Mouse (Mus musculus) CH12.LX (cell line): Measurements from ENCODE around the gene Idh1. TPM values are rescaled to one million over a fixed set of nuclear protein-coding genes. Genes with fewer than 3 reads are reported as not detected.

Experiments
- DNase-seq: peaks from one replicate; pipeline ENCODE4 v3.0.0-alpha.2; 2013; ENCODE audit errors: extremely low read depth
- H3K27ac ChIP-seq: 2 replicates; pipeline ENCODE4 v1.5.1; 2012; ENCODE audit warnings: low read depth, mild to moderate bottlenecking, control low read depth, moderate library complexity; ENCODE audit not compliant: insufficient read depth
- H3K27me3 ChIP-seq: replicated peaks from 2 replicates; pipeline ENCODE3; 2012; ENCODE audit warnings: inconsistent platforms
- H3K36me3 ChIP-seq, 2 experiments: replicated peaks in 1 of 2; 2 replicates each; pipeline versions ENCODE3 to v1.6.1; 2012; ENCODE audit warnings: inconsistent platforms in 1 of 2, low read length in 1 of 2, mild to moderate bottlenecking in 1 of 2, mixed read lengths in 1 of 2, moderate library complexity in 1 of 2; ENCODE audit not compliant: control insufficient read depth in 1 of 2, insufficient read depth in 1 of 2
- H3K4me1 ChIP-seq, 2 experiments: 2 replicates each; pipeline ENCODE4 v1.6.1; 2012; ENCODE audit warnings: inconsistent platforms in 1 of 2, moderate library complexity in 1 of 2; ENCODE audit not compliant: insufficient read depth in 2 of 2, control insufficient read depth in 1 of 2
- H3K4me2 ChIP-seq: 2 replicates; pipeline ENCODE4 v1.6.1; 2012; ENCODE audit warnings: low read depth, mild to moderate bottlenecking, control low read depth; ENCODE audit not compliant: poor library complexity, insufficient read depth, severe bottlenecking
- H3K4me3 ChIP-seq, 3 experiments: fragments of 150-350 bp in 1 of 3; sonication (generic) in 1 of 3; replicated peaks in 1 of 3; 2 replicates each; pipeline versions ENCODE3 to v1.5.1; 2011 to 2012; ENCODE audit warnings: low read depth in 2 of 3, low read length in 2 of 3, mild to moderate bottlenecking in 2 of 3, moderate library complexity in 2 of 3, control low read depth in 1 of 3, improper control_type of control experiment in 1 of 3, inconsistent platforms in 1 of 3, mixed read lengths in 1 of 3; ENCODE audit not compliant: poor library complexity in 1 of 3
- H3K79me2 ChIP-seq: replicated peaks from 2 replicates; pipeline ENCODE4 v1.6.1; 2012; ENCODE audit warnings: mild to moderate bottlenecking, moderate library complexity; ENCODE audit not compliant: control insufficient read depth, poor library complexity, insufficient read depth, severe bottlenecking; ENCODE audit errors: extremely low read depth
- H3K9ac ChIP-seq: 2 replicates; pipeline ENCODE4 v1.6.1; 2012; ENCODE audit warnings: low read depth, mild to moderate bottlenecking, control low read depth, moderate library complexity; ENCODE audit not compliant: insufficient read depth
- H3K9me3 ChIP-seq: replicated peaks from 2 replicates; pipeline ENCODE3; 2012; ENCODE audit warnings: low read length, inconsistent platforms, mixed read lengths
- CHD1 ChIP-seq: IDR thresholded peaks from 2 replicates; pipeline ENCODE4 v1.6.1; 2012; ENCODE audit warnings: low read depth, low read length, improper control_type of control experiment, inconsistent platforms
- CHD2 ChIP-seq: IDR thresholded peaks from 2 replicates; pipeline ENCODE4 v1.6.1; 2011; ENCODE audit warnings: low read length, improper control_type of control experiment
- CTCF ChIP-seq, 2 experiments: IDR thresholded peaks in 1 of 2; conservative IDR thresholded peaks in 1 of 2; 2 replicates each; pipeline ENCODE4 v1.5.1; 2011 to 2012; ENCODE audit warnings: low read depth in 2 of 2, low read length in 2 of 2, improper control_type of control experiment in 1 of 2, inconsistent platforms in 1 of 2, mild to moderate bottlenecking in 1 of 2, moderate library complexity in 1 of 2
- E2F4 ChIP-seq: IDR thresholded peaks from 2 replicates; pipeline ENCODE4 v1.6.1; 2011; ENCODE audit warnings: low read depth, low read length, improper control_type of control experiment; ENCODE audit not compliant: insufficient replicate concordance
- ELF1 ChIP-seq: IDR thresholded peaks from 2 replicates; pipeline ENCODE4 v1.6.1; 2014; ENCODE audit warnings: low read depth, mild to moderate bottlenecking, inconsistent platforms, low read length, improper control_type of control experiment
- HCFC1 ChIP-seq: IDR thresholded peaks from 2 replicates; pipeline ENCODE4 v1.6.1; 2012; ENCODE audit warnings: low read depth, mild to moderate bottlenecking, inconsistent platforms, low read length, improper control_type of control experiment
- IRF4 ChIP-seq: IDR thresholded peaks from 2 replicates; pipeline ENCODE4 v1.6.1; 2014; ENCODE audit warnings: low read depth, mild to moderate bottlenecking, inconsistent platforms, low read length, improper control_type of control experiment
- JUND ChIP-seq: conservative IDR thresholded peaks from 2 replicates; pipeline ENCODE4 v1.6.1; 2011; ENCODE audit warnings: low read depth, low read length, improper control_type of control experiment
- KAT2A ChIP-seq: IDR thresholded peaks from 2 replicates; pipeline ENCODE4 v1.6.1; 2012; ENCODE audit warnings: low read length, improper control_type of control experiment, inconsistent platforms; ENCODE audit not compliant: insufficient replicate concordance
- MAFK ChIP-seq: IDR thresholded peaks from 2 replicates; pipeline ENCODE4 v1.6.1; 2011; ENCODE audit warnings: low read length, improper control_type of control experiment; ENCODE audit not compliant: insufficient replicate concordance
- MAX ChIP-seq: IDR thresholded peaks from 2 replicates; pipeline ENCODE4 v1.6.1; 2011; ENCODE audit warnings: low read length, improper control_type of control experiment
- MAZ ChIP-seq: IDR thresholded peaks from 2 replicates; pipeline ENCODE4 v1.6.1; 2012; ENCODE audit warnings: low read depth, mild to moderate bottlenecking, inconsistent platforms, low read length, improper control_type of control experiment, moderate library complexity
- RAD21 ChIP-seq: IDR thresholded peaks from 2 replicates; pipeline ENCODE4 v1.6.1; 2011; ENCODE audit warnings: low read depth, mild to moderate bottlenecking, low read length, improper control_type of control experiment, moderate library complexity
- RCOR1 ChIP-seq: conservative IDR thresholded peaks from 2 replicates; pipeline ENCODE4 v1.6.1; 2012; ENCODE audit warnings: low read depth, mild to moderate bottlenecking, inconsistent platforms, low read length, improper control_type of control experiment
- SMC3 ChIP-seq: IDR thresholded peaks from 2 replicates; pipeline ENCODE4 v1.6.1; 2011; ENCODE audit warnings: low read depth, low read length, improper control_type of control experiment
- TCF12 ChIP-seq: IDR thresholded peaks from 2 replicates; pipeline ENCODE4 v1.6.1; 2014; ENCODE audit warnings: low read depth, mild to moderate bottlenecking, inconsistent platforms, low read length, improper control_type of control experiment
- ZNF384 ChIP-seq: IDR thresholded peaks from 2 replicates; pipeline ENCODE4 v1.6.1; 2012; ENCODE audit warnings: low read depth, low read length, improper control_type of control experiment, inconsistent platforms
- dilution Hi-C: fragments of 300-500 bp; cut with MboI; formaldehyde crosslinking; loops from 2 replicates; pipeline ENCODE4 v1.14.3; 2020; ENCODE audit warnings: low sequenced_read_pairs; ENCODE audit not compliant: extremely low pct_unique_long_range_greater_than_20kb, extremely low pct_ligation_motif_present
- in situ Hi-C: fragments of 300-500 bp; cut with MboI; formaldehyde crosslinking; loops from 3 replicates; pipeline ENCODE4 v1.14.3; 2019; ENCODE audit warnings: low sequenced_read_pairs, low pct_ligation_motif_present, low pct_unique_long_range_greater_than_20kb, mixed read lengths
- polyA plus RNA-seq: library from polyadenylated mRNA; unstranded; fragments of >175 nt; gene quantifications from 2 replicates; pipeline ENCODE4 v1.2.1, GENCODE M21; 2012; ENCODE audit warnings: low read depth; ENCODE audit not compliant: insufficient read length
- total RNA-seq, 2 experiments: library from RNA; depleted of rRNA; stranded (reverse); fragments of 300-350 nt in 1 of 2; fragments of >200 nt in 1 of 2; gene quantifications; 2 replicates each; pipeline ENCODE4 v1.2.3; 2012 to 2014

The Idh1 gene
- total and polyA plus RNA-seq, 3 experiments = 9.3 to 23.4 (median 11.1) TPM

DNA sequence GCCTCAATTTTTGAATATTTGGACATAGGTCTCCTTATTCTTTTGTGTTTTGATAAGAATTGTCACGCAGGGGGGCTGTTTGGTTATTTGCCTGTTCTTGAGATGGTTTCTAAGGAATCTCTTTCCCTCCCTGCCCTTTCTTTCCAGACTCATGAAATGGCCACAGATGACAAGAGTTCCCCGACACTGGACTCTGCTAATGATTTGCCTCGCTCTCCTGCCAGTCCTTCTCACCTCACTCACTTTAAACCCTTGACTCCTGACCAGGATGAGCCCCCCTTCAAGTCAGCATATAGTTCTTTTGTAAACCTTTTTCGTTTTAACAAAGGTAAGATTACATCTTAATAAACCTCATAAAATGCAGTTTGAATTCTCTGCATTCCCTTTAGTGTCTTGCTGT, 3.9 kb upstream of the Idh1 start:
- dilution Hi-C loops (no loop called here), in situ Hi-C loops (no loop called here)
- H3K36me3 ChIP-seq = peaks cover 16 to 44% of the 10 kb centered on the region in 2 experiments
- TF ChIP-seq IRF4 = no peak
- no peak for TF ChIP-seq MAX
- TF ChIP-seq TCF12 = no peak
- TF ChIP-seq CHD2 = no peak
- no peak for TF ChIP-seq MAFK
- no peak for TF ChIP-seq CTCF (conservative IDR thresholded peaks at IDR 0.05 in 1 of 2, IDR thresholded peaks at IDR 0.05 in 1 of 2; ENCODE audit: low read depth in 2 of 2, low read length in 2 of 2)
- TF ChIP-seq HCFC1 = no peak
- no peak for TF ChIP-seq RCOR1
- no peak for TF ChIP-seq JUND
- H3K4me3 ChIP-seq = no peak overlapping the region
- peaks cover 15% of the 10 kb centered on the region for H3K79me2 ChIP-seq
- no peak for DNase-seq
- no peak overlapping the region for H3K9ac ChIP-seq
- H3K4me2 ChIP-seq = no peak overlapping the region
- peaks cover 2 to 28% of the 10 kb centered on the region in 2 experiments; a peak in 2 of 4 replicates for H3K4me1 ChIP-seq
- H3K27me3 ChIP-seq = no peaks in the 10 kb centered on the region
- H3K27ac ChIP-seq = no peak overlapping the region
- no peaks in the 10 kb centered on the region for H3K9me3 ChIP-seq

- no peak for DNase-seq
Measured at GRCm38 (mm10) chr1:65187074-65187430, 752 bp upstream of the Idh1 start.

DNA sequence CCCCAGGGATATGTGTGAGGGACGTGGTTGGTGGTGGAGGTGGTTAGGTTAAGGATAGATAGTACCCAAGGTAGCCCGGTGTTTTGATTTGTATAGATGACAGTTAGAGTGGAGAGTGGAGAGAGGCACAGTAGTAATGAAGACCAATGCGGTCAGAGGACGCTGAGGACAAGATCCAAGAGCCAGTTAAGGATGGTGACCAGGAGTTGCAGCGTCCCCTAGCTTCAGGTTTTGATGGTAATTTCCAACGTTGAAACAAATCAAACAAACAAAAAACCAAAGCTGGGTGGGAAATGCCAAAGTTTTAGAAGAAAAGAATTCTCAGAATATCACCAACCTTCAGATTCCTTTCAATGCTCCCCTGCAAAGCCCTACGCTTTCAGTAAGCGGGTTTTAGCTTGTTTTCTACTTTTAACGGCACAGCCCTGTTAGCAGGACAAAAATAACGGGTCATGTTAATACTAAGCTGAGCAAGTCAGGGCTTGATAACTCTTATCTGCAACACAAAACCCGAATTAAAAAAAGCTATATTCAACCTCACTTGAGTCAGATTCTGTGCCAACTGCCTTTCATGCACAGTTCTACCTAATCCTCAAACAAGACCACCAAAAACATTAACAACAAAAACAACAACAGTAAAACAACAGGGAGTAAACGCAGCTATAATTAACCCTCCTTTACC, 635 bp downstream of the Idh1 start:
- no peaks in the 10 kb centered on the region for H3K9me3 ChIP-seq
- H3K79me2 ChIP-seq = peaks cover 15% of the 10 kb centered on the region
- peak overlapping the region; percentile 62 to 94 (median 93) for H3K4me3 ChIP-seq
- H3K4me2 ChIP-seq = peak overlapping the region; percentile 99
- H3K36me3 ChIP-seq = peaks cover 2 to 6% of the 10 kb centered on the region in 2 experiments
- no peak for DNase-seq
- TF ChIP-seq KAT2A (no peak), CHD1 (0 out of 2 replicates have a peak, but pooled peaks have one; percentile 67), RAD21 (peak; percentile 3; the same call in 1 of the 2 replicates), SMC3 (no peak), CTCF (conservative IDR thresholded peaks at IDR 0.05 in 1 of 2, IDR thresholded peaks at IDR 0.05 in 1 of 2; ENCODE audit: low read depth in 2 of 2, low read length in 2 of 2) (peak; percentile 8 to 54; a peak in 3 of 4 replicates), E2F4 (no peak), HCFC1 (no peak), ZNF384 (no peak)
- H3K9ac ChIP-seq = peak overlapping the region; percentile 72
- dilution Hi-C loops (no loop called here), in situ Hi-C loops (no loop called here)
- H3K27ac ChIP-seq = no peak overlapping the region
- no peaks in the 10 kb centered on the region for H3K27me3 ChIP-seq
- H3K4me1 ChIP-seq = peaks cover 2 to 28% of the 10 kb centered on the region in 2 experiments; a peak in 2 of 4 replicates

More at GRCm38 (mm10) chr1:65187074-65187430, 752 bp upstream of the Idh1 start:
- Histone ChIP-seq H3K4me3 (peak overlapping the region; percentile 85 to 94 (median 92)), H3K79me2 (peaks cover 15% of the 10 kb centered on the region), H3K27me3 (no peaks in the 10 kb centered on the region), H3K9me3 (no peaks in the 10 kb centered on the region), H3K4me1 (peaks cover 2 to 28% of the 10 kb centered on the region in 2 experiments; a peak in 2 of 4 replicates), H3K36me3 (peaks cover 5 to 16% of the 10 kb centered on the region in 2 experiments), H3K4me2 (peak overlapping the region; percentile 97), H3K9ac (peak overlapping the region; percentile 58), H3K27ac (no peak overlapping the region)
- in situ Hi-C loops (no loop called here), dilution Hi-C loops (no loop called here)
- TF ChIP-seq ELF1 = no peak
- no peak for TF ChIP-seq RAD21
- TF ChIP-seq MAZ = no peak
- TF ChIP-seq CHD2 = no peak
- no peak for TF ChIP-seq JUND
- TF ChIP-seq TCF12 = no peak
